30 mouse cellular contexts compared by ENCODE assay signal in the genomic region with DNA sequence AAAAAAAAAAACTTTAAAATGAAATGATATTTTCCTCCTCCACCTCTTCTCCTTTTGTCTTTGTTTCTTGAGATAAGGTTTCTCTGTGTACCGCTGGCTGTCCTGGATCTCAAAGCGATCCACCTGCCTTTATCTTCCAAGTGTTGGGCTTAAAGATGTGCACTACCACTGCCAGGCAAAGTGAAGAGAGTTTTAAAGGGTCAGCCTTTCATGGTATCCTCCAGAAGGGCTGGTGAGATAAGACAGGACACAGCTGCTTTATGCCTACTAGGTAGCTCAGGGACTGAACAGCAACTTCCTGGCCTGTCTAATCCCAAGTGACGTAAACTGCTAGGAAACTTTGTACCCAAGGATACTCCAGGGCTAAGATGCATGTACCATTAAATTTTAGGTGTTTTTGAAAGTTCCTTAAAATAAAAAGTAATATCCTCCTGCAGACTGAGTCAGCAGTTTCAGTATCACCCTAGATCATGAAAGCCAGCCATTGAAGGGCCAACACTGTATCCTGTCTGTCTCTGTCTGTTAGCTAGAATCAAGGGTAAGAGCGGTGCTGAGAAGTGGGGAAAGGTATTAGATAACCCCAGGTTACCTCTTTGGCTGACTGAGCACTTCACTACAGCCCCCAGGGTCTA. TPM values are rescaled to one million over a fixed set of nuclear protein-coding genes. Genes with fewer than 3 reads are reported as not detected.
A peak's percentile ranks its signal among the peaks of the same experiment; 100 is the strongest.
DNase-seq lines count a peak whose midpoint lies in the region; ATAC-seq and TF ChIP-seq lines count a peak whose summit lies in the region.
"Had no signal": no experiment of that assay in that cellular context is flagged by ENCODE, and none has a peak within 500 bp of the region (broad histone marks: within the 10 kb centered on the region; RNA-seq: fewer than 3 reads in every experiment).

No protein-coding gene starts in this region.

- no peaks in the 10 kb centered on the region for H3K9me3 ChIP-seq in liver, embryonic 11.5 days (ENCODE audit: control insufficient read depth, low read length)
- no peaks in the 10 kb centered on the region for H3K9me3 ChIP-seq in liver, postnatal 0 days (ENCODE audit: low read length)
- no peaks in the 10 kb centered on the region for H3K9me3 ChIP-seq in G1E (replicated peaks)
- no peaks in the 10 kb centered on the region for H3K9me3 ChIP-seq in midbrain, embryonic 10.5 days (replicated peaks)
- no peaks in the 10 kb centered on the region for H3K9me3 ChIP-seq in hindbrain, embryonic 14.5 days (ENCODE audit: control insufficient read depth, low read length)
- H3K9me3 ChIP-seq: embryonic facial prominence, embryonic 12.5 days; hindbrain, embryonic 15.5 days; intestine, embryonic 15.5 days; limb, embryonic 13.5 days; liver, embryonic 15.5 days; lung, embryonic 15.5 days; megakaryocyte, embryonic 14.5 days; midbrain, embryonic 15.5 days had no signal

- peak; percentile 29; the same call in 1 of the 2 replicates for ATAC-seq in liver, embryonic 11.5 days (replicated peaks; ENCODE audit: low FRiP score)
- no peak for ATAC-seq in liver, postnatal 0 days
- ATAC-seq in G1E (ENCODE audit: extremely low read depth, insufficient number of reproducible peaks, low FRiP score, poor library complexity, severe bottlenecking) = peak; percentile 63; the same call in 1 of the 2 replicates
- peak; percentile 72 for ATAC-seq in megakaryocyte-erythroid progenitor cell, adult 5-6 weeks (replicated peaks; ENCODE audit: low FRiP score, low TSS enrichment, poor library complexity, severe bottlenecking)
- ATAC-seq in hindbrain, embryonic 14.5 days (ENCODE audit: low FRiP score) = no peak
- ATAC-seq: forebrain, embryonic 14.5 days; intestine, embryonic 15.5 days; midbrain, embryonic 15.5 days had no signal

- no peak for TF ChIP-seq EP300 in liver, postnatal 0 days (IDR thresholded peaks at IDR 0.05; ENCODE audit: low read depth)

- H3K27me3 ChIP-seq in liver, embryonic 11.5 days (replicated peaks; ENCODE audit: control insufficient read depth, insufficient read depth, low read length) = no peaks in the 10 kb centered on the region
- H3K27me3 ChIP-seq in liver, postnatal 0 days (ENCODE audit: insufficient read depth, low read length) = no peaks in the 10 kb centered on the region
- H3K27me3 ChIP-seq in G1E (ENCODE audit: insufficient read depth, low read length) = peaks cover 25% of the 10 kb centered on the region
- H3K27me3 ChIP-seq in midbrain, embryonic 10.5 days (ENCODE audit: low read depth, poor library complexity, severe bottlenecking) = no peaks in the 10 kb centered on the region
- no peaks in the 10 kb centered on the region for H3K27me3 ChIP-seq in hindbrain, embryonic 14.5 days (ENCODE audit: control insufficient read depth, insufficient read depth, low read length)
- H3K27me3 ChIP-seq: embryonic facial prominence, embryonic 12.5 days; hindbrain, embryonic 15.5 days; intestine, embryonic 15.5 days; limb, embryonic 13.5 days; liver, embryonic 15.5 days; lung, embryonic 15.5 days; midbrain, embryonic 15.5 days had no signal

- no peak for TF ChIP-seq CTCF in liver, postnatal 0 days (IDR thresholded peaks at IDR 0.05; ENCODE audit: low read depth)
- no peak for TF ChIP-seq CTCF in G1E (IDR thresholded peaks at IDR 0.05; ENCODE audit: low read depth, low read length)

- 42% methylated on average over 4 of the region's 4 CpGs for WGBS in liver, embryonic 11.5 days
- 52% methylated on average over 4 of the region's 4 CpGs for WGBS in liver, postnatal 0 days (ENCODE audit: insufficient replicate concordance)
- 94% methylated on average over 4 of the region's 4 CpGs for WGBS in midbrain, embryonic 10.5 days
- WGBS in hindbrain, embryonic 14.5 days = 93% methylated on average over 4 of the region's 4 CpGs

- DNase-seq in liver, embryonic 11.5 days (ENCODE audit: low spot score) = no peak
- no peak for DNase-seq in liver, postnatal 0 days
- no peak for DNase-seq in G1E (ENCODE audit: low spot score)
- DNase-seq in induced T-regulatory cell, adult 2 months (ENCODE audit: low read depth) = peak; percentile 60
- no peak for DNase-seq in midbrain, embryonic 10.5 days (ENCODE audit: low spot score)
- no peak for DNase-seq in hindbrain, embryonic 14.5 days (ENCODE audit: low spot score)
- DNase-seq in left cerebral cortex, postnatal 4 days = no peak
- DNase-seq: adrenal gland, postnatal 25 days; B cell, adult 2 months; cerebellum, adult 18-20 months; cerebellum, postnatal 36 days; embryo, embryonic 11 days; heart, postnatal 4 days; kidney, adult 2 months; kidney, postnatal 36 days; right cerebral cortex, postnatal 25 days; thymus, postnatal 14 days had no signal

- H3K36me3 ChIP-seq in liver, embryonic 11.5 days (ENCODE audit: control insufficient read depth, insufficient read depth, low read length) = no peaks in the 10 kb centered on the region
- H3K36me3 ChIP-seq in liver, postnatal 0 days (replicated peaks; ENCODE audit: insufficient read depth, low read length) = no peaks in the 10 kb centered on the region
- H3K36me3 ChIP-seq in G1E (replicated peaks) = no peaks in the 10 kb centered on the region
- no peaks in the 10 kb centered on the region for H3K36me3 ChIP-seq in midbrain, embryonic 10.5 days
- H3K36me3 ChIP-seq in hindbrain, embryonic 14.5 days (replicated peaks; ENCODE audit: control insufficient read depth, insufficient read depth) = no peaks in the 10 kb centered on the region
- H3K36me3 ChIP-seq: embryonic facial prominence, embryonic 12.5 days; hindbrain, embryonic 15.5 days; intestine, embryonic 15.5 days; limb, embryonic 13.5 days; liver, embryonic 15.5 days; lung, embryonic 15.5 days; midbrain, embryonic 15.5 days had no signal

- intact Hi-C loops in left cerebral cortex, postnatal 4 days (cut with DNase I) = no loop called here

- H3K4me1 ChIP-seq in liver, embryonic 11.5 days (replicated peaks; ENCODE audit: control insufficient read depth, insufficient read depth, low read length) = no peaks in the 10 kb centered on the region; the same call in 1 of the 2 replicates
- peaks cover 17% of the 10 kb centered on the region for H3K4me1 ChIP-seq in liver, postnatal 0 days (ENCODE audit: insufficient read depth)
- peaks cover 24% of the 10 kb centered on the region for H3K4me1 ChIP-seq in G1E (ENCODE audit: insufficient read depth, low read depth, low read length)
- no peaks in the 10 kb centered on the region for H3K4me1 ChIP-seq in midbrain, embryonic 10.5 days
- no peaks in the 10 kb centered on the region for H3K4me1 ChIP-seq in hindbrain, embryonic 14.5 days (replicated peaks; ENCODE audit: control insufficient read depth, insufficient read depth, low read length)
- H3K4me1 ChIP-seq: hindbrain, embryonic 15.5 days; midbrain, embryonic 15.5 days had no signal

- H3K4me2 ChIP-seq in liver, embryonic 11.5 days = no peak overlapping the region
- H3K4me2 ChIP-seq in liver, postnatal 0 days (ENCODE audit: low read depth, low read length) = no peak overlapping the region
- H3K4me2 ChIP-seq in hindbrain, embryonic 14.5 days (replicated peaks) = no peak overlapping the region
- H3K4me2 ChIP-seq: embryonic facial prominence, embryonic 12.5 days; hindbrain, embryonic 15.5 days; intestine, embryonic 15.5 days; limb, embryonic 13.5 days; liver, embryonic 15.5 days; lung, embryonic 15.5 days; midbrain, embryonic 15.5 days had no signal

- H3K9ac ChIP-seq in liver, embryonic 11.5 days (ENCODE audit: low read depth, low read length) = no peak overlapping the region
- H3K9ac ChIP-seq in liver, postnatal 0 days (replicated peaks) = no peak overlapping the region
- H3K9ac ChIP-seq in hindbrain, embryonic 14.5 days = no peak overlapping the region
- H3K9ac ChIP-seq: embryonic facial prominence, embryonic 12.5 days; hindbrain, embryonic 15.5 days; intestine, embryonic 15.5 days; limb, embryonic 13.5 days; liver, embryonic 15.5 days; lung, embryonic 15.5 days; midbrain, embryonic 15.5 days had no signal

- no peak overlapping the region for H3K27ac ChIP-seq in liver, embryonic 11.5 days (ENCODE audit: low read depth, low read length)
- H3K27ac ChIP-seq in liver, postnatal 0 days (ENCODE audit: low read depth) = no peak overlapping the region
- H3K27ac ChIP-seq in midbrain, embryonic 10.5 days (replicated peaks) = no peak overlapping the region
- H3K27ac ChIP-seq in hindbrain, embryonic 14.5 days = no peak overlapping the region
- H3K27ac ChIP-seq: embryonic facial prominence, embryonic 12.5 days; hindbrain, embryonic 15.5 days; intestine, embryonic 15.5 days; layer of hippocampus, adult 2 months; left cerebral cortex, adult 2 months; limb, embryonic 13.5 days; liver, embryonic 15.5 days; lung, embryonic 15.5 days; midbrain, embryonic 15.5 days had no signal

- H3K4me3 ChIP-seq in liver, embryonic 11.5 days (ENCODE audit: low read depth, low read length) = no peak overlapping the region
- H3K4me3 ChIP-seq in liver, postnatal 0 days (ENCODE audit: low read depth, low read length) = no peak overlapping the region
- H3K4me3 ChIP-seq in G1E (ENCODE audit: low read depth, low read length) = no peak overlapping the region
- H3K4me3 ChIP-seq in midbrain, embryonic 10.5 days = no peak overlapping the region
- H3K4me3 ChIP-seq in hindbrain, embryonic 14.5 days (replicated peaks; ENCODE audit: low read length) = no peak overlapping the region
- H3K4me3 ChIP-seq: embryonic facial prominence, embryonic 12.5 days; hindbrain, embryonic 15.5 days; intestine, embryonic 15.5 days; layer of hippocampus, adult 2 months; left cerebral cortex, adult 2 months; limb, embryonic 13.5 days; liver, embryonic 15.5 days; lung, embryonic 15.5 days; megakaryocyte, embryonic 14.5 days; midbrain, embryonic 15.5 days had no signal

RNA-seq across cellular contexts. Expression of a gene that starts 23.6 kb away (rescaled TPM):
- polyA plus RNA-seq in liver, embryonic 11.5 days (2014; fragmentation: Nextera tagmentation; extraction: Ambion mirVana) = 0.51 TPM in 1 of 2 replicates, not detected in the other
- polyA plus RNA-seq in liver, postnatal 0 days (2015; fragmentation: Nextera tagmentation; extraction: Ambion mirVana) = 1.1 and 1.5 TPM in 2 replicates
- total RNA-seq in G1E (2014; fragmentation: Nextera tagmentation) = not detected in 2 replicates
- total RNA-seq in G1E (2017) = 0.12 and 0.16 TPM in 2 replicates
- not detected in 2 replicates for polyA plus RNA-seq in G1E (2012)
- 5.5 and 12.6 TPM in 2 replicates for total RNA-seq in megakaryocyte-erythroid progenitor cell, adult 5-6 weeks (2014; fragmentation: Nextera tagmentation)
- 1.5 TPM in 1 of 2 replicates, not detected in the other for total RNA-seq in megakaryocyte-erythroid progenitor cell, adult 5-6 weeks (2017)
- 0.22 TPM in 1 of 2 replicates, not detected in the other for polyA plus RNA-seq in midbrain, embryonic 10.5 days (2016; fragmentation: Nextera tagmentation; extraction: Ambion mirVana)
- polyA plus RNA-seq in hindbrain, embryonic 14.5 days (2014; fragmentation: Nextera tagmentation; extraction: Ambion mirVana) = 0.48 TPM in 1 of 2 replicates, not detected in the other
- 1 to 10 TPM; 1.1 to 1.3 TPM for total RNA-seq in left cerebral cortex, postnatal 4 days (2021)
- polyA plus RNA-seq: forebrain, embryonic 14.5 days; liver, embryonic 15.5 days; neural tube, embryonic 11.5 days had no signal

RNA-seq across cellular contexts. Expression of a gene that starts 56.0 kb away (rescaled TPM):
- polyA plus RNA-seq in liver, embryonic 11.5 days (2014; fragmentation: Nextera tagmentation; extraction: Ambion mirVana) = 4.4 and 4.8 TPM in 2 replicates
- polyA plus RNA-seq in liver, postnatal 0 days (2015; fragmentation: Nextera tagmentation; extraction: Ambion mirVana) = 6.8 and 7.2 TPM in 2 replicates
- total RNA-seq in G1E (2014; fragmentation: Nextera tagmentation) (3.4 and 6.2 TPM in 2 replicates), G1E (2017) (7.0 and 8.5 TPM in 2 replicates)
- polyA plus RNA-seq in G1E (2012) = 5.4 and 6.8 TPM in 2 replicates
- total RNA-seq in megakaryocyte-erythroid progenitor cell, adult 5-6 weeks (2014; fragmentation: Nextera tagmentation) = 6.3 and 10.5 TPM in 2 replicates
- total RNA-seq in megakaryocyte-erythroid progenitor cell, adult 5-6 weeks (2017) = 7.0 and 11.2 TPM in 2 replicates
- polyA plus RNA-seq in midbrain, embryonic 10.5 days (2016; fragmentation: Nextera tagmentation; extraction: Ambion mirVana) = 7.2 and 7.7 TPM in 2 replicates
- polyA plus RNA-seq in hindbrain, embryonic 14.5 days (2014; fragmentation: Nextera tagmentation; extraction: Ambion mirVana) = 11.9 and 12.9 TPM in 2 replicates
- total RNA-seq in left cerebral cortex, postnatal 4 days (2021) = 10 to 100 TPM; 17.2 to 19.6 TPM

Comparison
In these comparisons a context has a peak if more than half of its experiments do, and no peak if none do; other contexts are left out.
1. ATAC-seq: peak in liver, embryonic 11.5 days (single experiment), G1E (single experiment) and megakaryocyte-erythroid progenitor cell, adult 5-6 weeks (single experiment); none in liver, postnatal 0 days (single experiment) and hindbrain, embryonic 14.5 days (single experiment).